Mouse (Mus musculus) v-Abl transformed pro-B cells (cell line): ENCODE measurements around the gene Gm11034.

Source experiments
- in situ Hi-C, 2 experiments: fragments of 400-800 bp; cut with MboI; formaldehyde crosslinking; loops; one replicate each; pipeline ENCODE4 v1.15.1; 2025; ENCODE audit not compliant: unreplicated experiment in 2 of 2

Gm11034 gene

DNA sequence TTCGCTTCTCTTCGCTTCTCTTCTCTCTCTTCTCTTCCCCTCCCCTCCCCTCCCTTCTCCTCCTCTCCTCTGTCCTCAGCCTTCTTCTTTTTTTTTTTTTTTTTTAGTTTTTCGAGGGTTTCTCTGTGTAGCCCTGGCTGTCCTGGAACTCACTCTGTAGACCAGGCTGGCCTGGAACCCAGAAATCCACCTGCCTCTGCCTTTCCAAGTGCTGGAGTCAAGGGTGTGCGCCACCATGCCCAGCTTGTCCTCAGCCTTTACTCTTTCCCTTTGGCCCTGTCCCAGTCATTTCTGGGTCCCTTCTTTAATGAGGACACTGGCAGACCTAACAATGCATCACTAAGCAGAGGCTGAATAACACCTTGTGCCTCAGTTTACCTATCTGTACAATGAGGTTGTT is at the start of gene Gm11034:
TSS of gene Gm11034 (minus strand) at position 101 of the 400 bp plus-strand sequence.
- in situ Hi-C loops, result loop anchor here in 1 of 2 experiments (5.0 kb wide), 1 partner anchor 36 kb away; no protein-coding TSS in a partner anchor

- in situ Hi-C loops, result no loop called here
These were observed 49.3 kb upstream of the Gm11034 start for GRCm38 (mm10) chr8:72262756-72263155.

DNA sequence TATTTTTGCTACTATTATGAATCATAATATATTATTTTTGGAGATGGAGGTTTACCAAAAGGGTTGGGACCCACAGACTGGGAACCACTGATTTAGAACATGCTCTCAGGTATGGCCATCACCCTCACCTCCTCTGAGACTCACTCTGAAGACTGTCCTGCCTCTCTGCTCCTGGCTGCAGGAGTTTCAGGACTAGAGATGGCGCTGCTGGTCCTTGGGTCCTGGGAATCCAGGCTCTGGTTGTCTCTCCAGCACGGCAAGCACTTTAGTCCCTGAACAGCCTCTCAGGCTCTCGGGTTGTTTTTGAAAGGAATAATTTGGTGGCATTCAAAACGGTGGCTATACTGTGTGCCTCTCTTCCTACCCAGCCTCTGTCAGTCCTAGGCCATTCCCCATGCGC is 48.4 kb upstream of the Gm11034 start:
- in situ Hi-C loops, result no loop called here

DNA sequence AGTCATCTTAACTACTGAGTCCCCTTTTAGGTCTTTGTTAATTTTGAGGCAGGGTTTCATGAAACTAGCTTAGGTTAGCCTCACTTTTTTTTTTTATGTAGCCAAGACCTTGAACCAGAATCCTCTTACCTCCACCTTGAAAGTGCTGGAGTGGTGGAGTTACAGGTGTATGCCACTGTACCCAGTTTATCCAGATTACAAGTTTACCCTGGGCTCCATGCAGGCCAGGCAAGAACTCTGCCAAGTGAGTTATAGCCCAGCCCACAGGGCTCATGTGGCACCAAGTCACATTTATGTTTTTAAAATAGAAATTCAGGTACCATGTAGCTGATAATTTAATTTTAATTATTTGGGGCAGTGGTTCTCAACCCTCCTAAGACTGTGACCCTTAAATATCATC is 48.0 kb upstream of the Gm11034 start:
- in situ Hi-C loops, result no loop called here

- in situ Hi-C loops, result no loop called here
These were observed 47.6 kb upstream of the Gm11034 start for GRCm38 (mm10) chr8:72261019-72261418.

DNA sequence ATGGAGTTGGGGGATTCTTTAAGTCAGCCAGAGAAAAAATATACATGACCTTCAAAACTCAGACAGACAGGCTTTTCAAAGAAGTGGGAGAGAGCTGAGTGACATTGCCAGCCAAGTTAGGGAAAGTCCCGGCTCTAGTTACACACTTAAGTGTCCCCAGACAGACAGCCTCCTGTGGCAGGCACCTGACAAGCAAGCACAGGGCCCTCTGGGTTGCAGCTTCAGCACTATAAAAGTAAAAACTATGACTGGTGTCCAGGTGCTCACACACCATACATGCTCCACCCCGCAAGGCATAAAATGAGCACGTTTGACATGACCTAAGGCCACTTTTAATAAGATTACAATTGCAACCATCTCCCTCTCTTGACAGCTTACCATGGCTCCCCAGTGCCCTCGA is 47.1 kb upstream of the Gm11034 start:
- in situ Hi-C loops, result no loop called here

- in situ Hi-C loops, result loop anchor here in 1 of 2 experiments (5.0 kb wide), 1 partner anchor 107 kb away; no protein-coding TSS in a partner anchor
These were observed 46.4 kb upstream of the Gm11034 start for GRCm38 (mm10) chr8:72259862-72260261.

GRCm38 (mm10) chr8:72257902-72258238 is 44.4 kb upstream of the Gm11034 start:
- in situ Hi-C loops, result loop anchor here in 1 of 2 experiments (5.0 kb wide), 1 partner anchor 109 kb away; no protein-coding TSS in a partner anchor

DNA sequence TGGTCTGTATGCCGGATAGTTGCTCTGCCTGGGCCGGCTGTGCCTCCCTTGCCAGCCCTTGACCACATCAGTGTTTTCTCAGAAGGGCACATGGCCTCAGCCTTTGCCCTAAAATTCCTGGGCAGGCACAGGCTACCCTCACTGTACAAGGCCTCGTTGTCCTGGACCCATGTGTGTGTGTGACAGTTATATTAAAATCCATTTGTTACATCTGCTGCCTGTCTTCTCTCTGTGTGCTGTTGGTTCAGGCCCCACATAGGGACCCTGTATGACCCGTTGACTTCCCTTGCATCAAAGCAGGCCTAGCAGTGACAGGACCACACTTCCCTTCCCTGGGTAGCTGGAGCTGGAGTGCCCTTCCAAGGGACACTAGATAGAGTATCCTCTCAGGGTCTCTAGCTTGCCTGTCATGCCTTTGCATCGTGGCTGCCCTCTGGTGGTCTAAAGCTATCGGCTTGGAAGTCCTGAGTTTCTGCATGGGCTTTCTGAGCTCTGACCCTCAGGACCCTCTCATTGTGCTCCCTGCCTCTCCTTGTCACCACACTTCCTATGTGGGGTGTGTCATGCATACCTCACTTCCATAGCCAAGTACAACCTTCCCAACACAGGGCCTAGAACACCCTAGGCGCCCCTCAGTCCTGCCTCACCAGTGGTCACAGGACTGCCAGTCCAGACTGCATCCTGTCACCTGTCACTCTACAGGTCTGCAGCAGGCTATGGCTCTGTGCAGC is 43.9 kb upstream of the Gm11034 start:
- in situ Hi-C loops, result loop anchor here in 1 of 2 experiments (5.0 kb wide), 1 partner anchor 110 kb away; no protein-coding TSS in a partner anchor

GRCm38 (mm10) chr8:72244610-72245009 is 31.2 kb upstream of the Gm11034 start:
- in situ Hi-C loops, result loop anchor here (5.0 kb wide), 1 partner anchor 67 kb away; no protein-coding TSS in a partner anchor

- in situ Hi-C loops, result loop anchor here in 1 of 2 experiments (5.0 kb wide), 1 partner anchor 65 kb away; no protein-coding TSS in a partner anchor
These were observed 28.8 kb upstream of the Gm11034 start for GRCm38 (mm10) chr8:72242226-72242625.

- in situ Hi-C loops, result loop anchor here in 1 of 2 experiments (5.0 kb wide), 1 partner anchor 64 kb away; no protein-coding TSS in a partner anchor
These were observed 27.5 kb upstream of the Gm11034 start for GRCm38 (mm10) chr8:72240951-72241350.

DNA sequence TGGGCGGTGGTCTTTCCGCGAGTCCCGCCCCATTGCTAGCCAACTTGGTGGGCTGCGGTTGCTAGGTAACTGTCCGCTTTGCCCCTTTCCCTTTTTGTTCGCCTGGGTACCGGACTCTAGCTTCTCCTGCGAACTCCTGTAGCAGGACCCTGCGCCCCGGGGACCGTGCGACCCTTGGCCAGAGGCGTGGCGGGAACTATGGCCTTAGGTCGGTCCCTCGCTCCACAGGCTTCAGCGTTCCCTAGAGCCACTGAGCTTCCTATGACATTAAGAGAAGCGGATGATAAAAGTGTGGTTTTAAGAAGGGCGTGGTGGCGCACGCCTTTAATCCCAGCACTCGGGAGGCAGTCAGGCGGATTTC is 26.9 kb upstream of the Gm11034 start:
- in situ Hi-C loops, result loop anchor here in 1 of 2 experiments (5.0 kb wide), 1 partner anchor 63 kb away; no protein-coding TSS in a partner anchor

GRCm38 (mm10) chr8:72239499-72240402 is 26.3 kb upstream of the Gm11034 start, which contains the start of gene Ap1m1:
Gene Ap1m1, plus strand, starts transcription at chr8:72240018.
- in situ Hi-C loops, result loop anchor here in 1 of 2 experiments (5.0 kb wide), 1 partner anchor 62 kb away; no protein-coding TSS in a partner anchor

DNA sequence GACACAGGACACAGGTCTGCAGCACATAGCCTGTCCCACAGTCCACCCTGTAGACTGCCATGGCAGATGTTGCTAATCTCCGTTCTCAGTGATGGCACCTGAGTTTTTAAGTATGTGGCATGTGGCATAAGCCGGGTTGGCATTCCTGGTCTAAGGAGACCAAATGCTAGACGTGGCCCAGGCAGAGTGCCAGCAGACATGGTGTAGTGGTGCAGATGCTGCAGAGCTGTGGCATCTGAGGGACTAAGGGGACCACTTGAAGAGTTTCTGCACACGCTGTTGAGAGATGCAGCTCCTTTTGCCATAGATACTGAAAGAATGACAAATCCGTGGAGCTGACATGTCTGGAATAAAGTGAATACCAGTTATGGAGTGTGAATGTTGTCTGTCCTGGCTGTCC is 9.2 kb upstream of the Gm11034 start:
- in situ Hi-C loops, result no loop called here

GRCm38 (mm10) chr8:72220758-72221157 is 7.3 kb upstream of the Gm11034 start:
- in situ Hi-C loops, result no loop called here

DNA sequence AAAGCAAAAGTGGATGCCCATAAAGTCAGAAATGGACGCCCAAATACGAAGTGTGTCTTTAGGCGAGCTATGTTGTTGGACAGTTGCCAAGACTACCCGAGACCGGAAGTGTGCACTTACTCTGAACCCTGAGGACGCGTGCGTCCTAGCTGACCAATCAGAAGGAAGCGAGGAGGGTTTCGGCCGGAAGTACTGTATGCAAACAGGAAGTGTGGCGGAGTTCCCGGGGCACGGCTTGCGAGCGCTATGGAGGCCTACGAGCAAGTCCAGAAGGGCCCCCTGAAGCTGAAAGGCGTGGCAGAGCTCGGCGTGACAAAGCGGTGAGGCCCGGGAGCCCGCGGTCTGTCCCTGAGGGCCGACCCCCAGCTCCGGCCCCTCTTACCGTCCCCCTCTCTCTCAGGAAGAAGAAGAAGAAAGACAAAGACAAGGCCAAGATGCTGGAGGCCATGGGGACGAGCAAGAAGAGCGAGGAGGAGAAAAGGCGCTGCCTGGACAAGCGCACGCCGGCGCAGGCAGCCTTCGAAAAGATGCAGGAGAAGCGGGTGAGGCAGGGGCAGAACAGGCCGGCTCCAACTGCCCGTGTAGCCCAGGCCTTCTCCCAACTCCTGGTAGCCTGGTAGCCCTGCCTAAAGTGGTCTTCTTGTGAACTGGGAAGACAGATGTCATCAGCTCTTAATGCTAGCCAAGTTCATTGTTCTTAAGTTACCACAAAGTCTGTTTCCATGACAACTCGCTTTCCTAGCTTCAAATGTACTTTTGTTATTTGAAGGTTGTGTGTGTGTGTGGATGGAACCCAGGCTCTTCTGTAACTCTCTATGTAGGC is 6.3 kb upstream of the Gm11034 start, which contains the start of gene Fam32a:
TSS of gene Fam32a (plus strand) at position 190 of the 823 bp plus-strand sequence.
- in situ Hi-C loops, result no loop called here

DNA sequence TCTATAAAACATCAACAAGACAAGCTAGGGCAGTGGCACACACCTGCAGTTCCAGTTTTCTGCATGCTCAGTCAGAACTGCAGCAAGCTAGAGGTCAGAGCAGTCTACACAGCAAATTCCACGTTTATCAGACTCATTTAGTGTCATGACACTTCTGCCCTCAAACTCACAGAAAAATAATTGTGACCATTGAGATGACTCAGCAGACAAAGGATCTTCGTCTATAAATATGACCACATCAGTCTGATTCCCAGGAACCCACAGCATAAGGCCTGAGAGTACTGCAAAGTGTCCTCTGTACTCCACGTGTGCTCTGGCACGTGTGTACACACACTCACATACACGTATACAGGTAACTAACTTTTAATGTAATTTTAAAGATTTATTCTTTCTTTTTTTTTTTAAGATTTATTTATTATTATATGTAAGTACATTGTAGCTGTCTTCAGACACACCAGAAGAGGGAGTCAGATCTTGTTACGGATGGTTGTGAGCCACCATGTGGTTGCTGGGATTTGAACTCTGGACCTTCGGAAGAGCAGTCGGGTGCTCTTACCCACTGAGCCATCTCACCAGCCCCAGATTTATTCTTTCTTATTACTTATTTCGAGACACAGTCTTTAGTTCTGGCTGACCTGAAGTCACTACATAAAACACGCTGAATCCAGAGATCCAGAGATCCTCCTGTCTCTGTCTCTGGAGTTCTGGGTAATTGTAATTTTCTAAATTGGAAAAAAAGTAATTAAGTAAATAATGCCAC is 5.5 kb upstream of the Gm11034 start:
- in situ Hi-C loops, result no loop called here

DNA sequence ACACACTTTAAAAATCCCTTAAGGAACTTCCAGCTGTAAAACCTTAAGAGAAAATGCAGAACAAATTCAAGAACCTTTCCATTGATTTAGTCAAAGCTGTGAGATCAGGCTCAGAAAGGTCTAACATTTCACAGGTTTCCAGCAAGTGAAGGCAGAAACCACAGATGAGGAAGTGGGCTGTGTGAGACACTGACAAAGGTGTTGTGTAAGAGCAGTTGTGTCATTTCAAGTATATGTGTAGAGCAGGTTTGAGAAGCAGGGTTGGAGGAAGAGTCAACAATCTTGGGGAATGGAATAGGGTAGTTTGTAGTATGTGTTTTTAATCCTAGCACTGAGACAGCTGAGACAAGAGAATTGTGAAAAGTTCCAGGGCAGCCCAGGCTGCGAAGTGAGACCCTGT is 2.4 kb upstream of the Gm11034 start:
- in situ Hi-C loops, result no loop called here
